Mouse (Mus musculus): ENCODE results near the gene Hypk.

GRCm38 (mm10) chr2:121416356-121416755 is 36.7 kb upstream of the Hypk start:
- TF ChIP-seq CTCF (IDR thresholded peaks at IDR 0.05; ENCODE audit: low read depth) (no peak), EP300 (IDR thresholded peaks at IDR 0.05; ENCODE audit: low read depth) (no peak)
